Mouse (Mus musculus) stomach, embryonic 16.5 days (tissue): ENCODE results near the gene AC129217.1. TPM values are rescaled to one million over a fixed set of nuclear protein-coding genes. Genes with fewer than 3 reads are reported as not detected.

Experiments
- ATAC-seq: fragments of 200-750 bp; cut with Nextera tagmentation; 2 replicates; pipeline ENCODE4 v1.8.0; 2017; ENCODE audit warnings: moderate number of reproducible peaks, moderate TSS enrichment; ENCODE audit not compliant: insufficient read depth, low FRiP score
- H3K27ac ChIP-seq: fragments of 300-500 bp; sonication (generic); 2 replicates; pipeline ENCODE4 v1.5.1; 2014; ENCODE audit warnings: low read length
- H3K27me3 ChIP-seq: fragments of 300-500 bp; sonication (generic); 2 replicates; pipeline ENCODE4 v1.6.1; 2014; ENCODE audit warnings: low read length, control low read depth, mixed read lengths; ENCODE audit not compliant: control insufficient read depth, insufficient read depth
- H3K36me3 ChIP-seq: fragments of 300-500 bp; sonication (generic); 2 replicates; pipeline ENCODE4 v1.6.1; 2014; ENCODE audit warnings: low read length; ENCODE audit not compliant: control insufficient read depth, insufficient read depth
- H3K4me1 ChIP-seq: fragments of 300-500 bp; sonication (generic); 2 replicates; pipeline ENCODE4 v1.6.1; 2014; ENCODE audit warnings: low read length, control low read depth, mixed read lengths; ENCODE audit not compliant: control insufficient read depth, insufficient read depth
- H3K4me2 ChIP-seq: fragments of 300-500 bp; sonication (generic); 2 replicates; pipeline ENCODE4 v1.6.1; 2014; ENCODE audit warnings: low read depth, low read length, mixed read lengths
- H3K4me3 ChIP-seq: fragments of 300-500 bp; sonication (generic); replicated peaks from 2 replicates; pipeline ENCODE4 v1.5.1; 2014; ENCODE audit warnings: mild to moderate bottlenecking, low read length
- H3K9ac ChIP-seq: fragments of 300-500 bp; sonication (generic); 2 replicates; pipeline ENCODE4 v1.6.1; 2014; ENCODE audit warnings: low read length
- H3K9me3 ChIP-seq: fragments of 300-500 bp; sonication (generic); replicated peaks from 2 replicates; pipeline ENCODE4 v1.6.1; 2016; ENCODE audit warnings: low read length, control low read depth; ENCODE audit not compliant: control insufficient read depth
- WGBS: fragments of 180-500 bp; shearing (Covaris S2); extraction: QIAGEN DNeasy Blood & Tissue Kit; methylation state at CpG from one replicate; pipeline ENCODE4 v1.1.7; 2014; 5-methylcytosine and 5-hydroxymethylcytosine counted together
- polyA plus RNA-seq: library from polyadenylated mRNA; unstranded; fragments of >200 nt; fragmentation: Nextera tagmentation; extraction: Ambion mirVana; gene quantifications from 2 replicates; pipeline ENCODE4 v1.2.1, GENCODE M21; 2015

Gene AC129217.1
- polyA plus RNA-seq, 1 experiment from 2014 or later, result not detected

- Histone ChIP-seq H3K27me3 (no peaks in the 10 kb centered on the region), H3K9me3 (no peaks in the 10 kb centered on the region), H3K9ac (peak overlapping the region; percentile 96), H3K4me3 (peak overlapping the region; percentile 93), H3K4me1 (peaks cover 8% of the 10 kb centered on the region), H3K4me2 (peak overlapping the region; percentile 78), H3K27ac (peak overlapping the region; percentile 90), H3K36me3 (peaks cover 7% of the 10 kb centered on the region; the same call in 1 of the 2 replicates)
- 63% methylated on average over 10 of the region's 10 CpGs for WGBS
- ATAC-seq, result no peak
These were observed 42.8 kb downstream of the AC129217.1 start for GRCm38 (mm10) chr19:8872266-8872840.

GRCm38 (mm10) chr19:8875031-8875430, 45.5 kb downstream of the AC129217.1 start:
- no peaks in the 10 kb centered on the region for H3K27me3 ChIP-seq
- 89% methylated on average over 7 of the region's 7 CpGs for WGBS
- no peak overlapping the region for H3K9ac ChIP-seq
- no peak overlapping the region for H3K4me2 ChIP-seq
- ATAC-seq, result no peak
- H3K9me3 ChIP-seq, result no peaks in the 10 kb centered on the region
- H3K36me3 ChIP-seq, result peaks cover 7% of the 10 kb centered on the region; the same call in 1 of the 2 replicates
- H3K4me3 ChIP-seq, result no peak overlapping the region
- H3K27ac ChIP-seq, result peak overlapping the region; percentile 42
- peaks cover 16% of the 10 kb centered on the region for H3K4me1 ChIP-seq

- peak; percentile 95 for ATAC-seq
- Histone ChIP-seq H3K36me3 (peaks cover 6% of the 10 kb centered on the region; the same call in 1 of the 2 replicates), H3K4me3 (peak within 1 kb of the TSS; percentile 87), H3K27ac (peak within 1 kb of the TSS; percentile 86), H3K27me3 (no peaks in the 10 kb centered on the region), H3K9ac (peak within 1 kb of the TSS; percentile 91), H3K9me3 (no peaks in the 10 kb centered on the region), H3K4me1 (peaks cover 8% of the 10 kb centered on the region; the same call in 1 of the 2 replicates), H3K4me2 (peak within 1 kb of the TSS; percentile 79)
- under 1% methylated on average over 42 of the region's 42 CpGs for WGBS
These were observed 50.9 kb downstream of the AC129217.1 start, which contains the start of gene Uqcc3 for GRCm38 (mm10) chr19:8880311-8881033. TSS of gene Uqcc3 (minus strand) at chr19:8880923.

- Histone ChIP-seq H3K9me3 (no peaks in the 10 kb centered on the region), H3K27me3 (no peaks in the 10 kb centered on the region), H3K36me3 (peaks cover under 1% of the 10 kb centered on the region; the same call in 1 of the 2 replicates), H3K27ac (no peak overlapping the region), H3K4me1 (peaks cover 8% of the 10 kb centered on the region; the same call in 1 of the 2 replicates), H3K4me2 (peak overlapping the region; percentile 79), H3K9ac (peak overlapping the region; percentile 91), H3K4me3 (peak overlapping the region; percentile 87)
- WGBS, result 12% methylated on average over 3 of the region's 3 CpGs
- no peak for ATAC-seq
These were observed 51.4 kb downstream of the AC129217.1 start for GRCm38 (mm10) chr19:8881034-8881392.

- Histone ChIP-seq H3K4me3 (no peak within 1 kb of the TSS), H3K4me1 (peaks cover 14% of the 10 kb centered on the region), H3K27ac (no peak within 1 kb of the TSS), H3K9ac (no peak within 1 kb of the TSS), H3K9me3 (no peaks in the 10 kb centered on the region), H3K27me3 (no peaks in the 10 kb centered on the region), H3K36me3 (no peaks in the 10 kb centered on the region), H3K4me2 (no peak within 1 kb of the TSS)
- 79% methylated on average over 3 of the region's 3 CpGs for WGBS
- ATAC-seq, result no peak
These were observed 54.0 kb downstream of the AC129217.1 start, which contains the start of the genes Lbhd1 and Gm49403 for GRCm38 (mm10) chr19:8883616-8884015. TSS of gene Lbhd1 (plus strand) at chr19:8883732. TSS of gene Gm49403 (plus strand) at chr19:8883930.

- no peak for ATAC-seq
- Histone ChIP-seq H3K4me3 (no peak overlapping the region), H3K9me3 (no peaks in the 10 kb centered on the region), H3K4me1 (peaks cover 13% of the 10 kb centered on the region), H3K9ac (no peak overlapping the region), H3K27me3 (no peaks in the 10 kb centered on the region), H3K4me2 (peak overlapping the region; percentile 83; the same call in 1 of the 2 replicates), H3K36me3 (no peaks in the 10 kb centered on the region), H3K27ac (peak overlapping the region; percentile 86)
- WGBS, result 46% methylated on average over 1 of the region's 1 CpGs
These were observed 57.5 kb downstream of the AC129217.1 start for GRCm38 (mm10) chr19:8886916-8887584.

GRCm38 (mm10) chr19:8887585-8888463, 58.3 kb downstream of the AC129217.1 start:
- Histone ChIP-seq H3K36me3 (no peaks in the 10 kb centered on the region), H3K4me1 (peaks cover 13% of the 10 kb centered on the region), H3K27ac (peak overlapping the region; percentile 86), H3K9ac (peak overlapping the region; percentile 87), H3K4me3 (peak overlapping the region; percentile 74), H3K9me3 (no peaks in the 10 kb centered on the region), H3K27me3 (no peaks in the 10 kb centered on the region), H3K4me2 (peak overlapping the region; percentile 83)
- 13% methylated on average over 19 of the region's 19 CpGs for WGBS
- no peak for ATAC-seq

GRCm38 (mm10) chr19:8888511-8889385, 59.2 kb downstream of the AC129217.1 start, which contains the start of the genes 1810009A15Rik and Gm49416:
TSS of gene 1810009A15Rik (plus strand) at chr19:8888853.
TSS of gene Gm49416 (plus strand) at chr19:8888926.
- H3K36me3 ChIP-seq, result no peaks in the 10 kb centered on the region
- H3K27me3 ChIP-seq, result no peaks in the 10 kb centered on the region
- peak within 1 kb of the TSS; percentile 86 for H3K27ac ChIP-seq
- under 1% methylated on average over 58 of the region's 58 CpGs for WGBS
- H3K4me3 ChIP-seq, result peak within 1 kb of the TSS; percentile 74
- peak within 1 kb of the TSS; percentile 87 for H3K9ac ChIP-seq
- peaks cover 17% of the 10 kb centered on the region for H3K4me1 ChIP-seq
- peak within 1 kb of the TSS; percentile 83 for H3K4me2 ChIP-seq
- peak; percentile 95 for ATAC-seq
- no peaks in the 10 kb centered on the region for H3K9me3 ChIP-seq
